Mouse (Mus musculus): ENCODE data around the gene Gpnmb. TPM values are rescaled to one million over a fixed set of nuclear protein-coding genes. Genes with fewer than 3 reads are reported as not detected.

The Gpnmb gene
- polyA plus RNA-seq, 1 experiment from 2014 or later, result 1.2 TPM

DNA sequence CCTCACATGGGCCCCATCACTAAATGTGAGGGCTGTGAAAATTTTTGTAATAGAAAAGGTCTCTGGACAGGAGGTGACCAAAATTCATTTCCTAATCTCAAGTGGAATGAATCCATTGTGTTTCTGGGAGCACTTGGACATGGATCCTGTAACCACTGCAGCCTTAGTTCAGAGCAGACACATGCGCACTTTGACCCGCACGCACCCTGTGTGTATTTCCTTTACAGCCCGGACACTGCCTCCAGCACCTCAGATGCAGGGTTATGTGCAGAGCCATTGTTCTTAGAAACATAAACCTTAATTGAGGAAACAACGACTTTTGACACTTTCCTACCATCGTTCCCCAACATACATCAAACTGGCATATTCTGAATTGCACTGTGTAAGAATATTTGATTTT is 78.1 kb downstream of the Gpnmb start:
- no peak overlapping the region for H3K4me2 ChIP-seq (replicated peaks; ENCODE audit: low read depth)
- H3K27ac ChIP-seq (ENCODE audit: low read depth, low read length), result 0 out of 2 replicates have a peak overlapping the region, but pooled peaks have one; percentile 6
- no peaks in the 10 kb centered on the region for H3K4me1 ChIP-seq (replicated peaks; ENCODE audit: control insufficient read depth, insufficient read depth, low read length)
- H3K4me3 ChIP-seq (ENCODE audit: low read depth, low read length), result no peak overlapping the region
- no peak overlapping the region for H3K9ac ChIP-seq (ENCODE audit: low read depth, low read length)
- 40% methylated on average over 6 of the region's 6 CpGs for WGBS
- ATAC-seq, result peak; percentile 91
- no peaks in the 10 kb centered on the region for H3K9me3 ChIP-seq (ENCODE audit: control insufficient read depth)
- H3K36me3 ChIP-seq (ENCODE audit: control insufficient read depth, insufficient read depth), result peaks cover 16% of the 10 kb centered on the region
- no peak for TF ChIP-seq CTCF (IDR thresholded peaks at IDR 0.05; ENCODE audit: low read depth)
- H3K27me3 ChIP-seq (replicated peaks; ENCODE audit: control insufficient read depth, insufficient read depth, low read length), result no peaks in the 10 kb centered on the region

DNA sequence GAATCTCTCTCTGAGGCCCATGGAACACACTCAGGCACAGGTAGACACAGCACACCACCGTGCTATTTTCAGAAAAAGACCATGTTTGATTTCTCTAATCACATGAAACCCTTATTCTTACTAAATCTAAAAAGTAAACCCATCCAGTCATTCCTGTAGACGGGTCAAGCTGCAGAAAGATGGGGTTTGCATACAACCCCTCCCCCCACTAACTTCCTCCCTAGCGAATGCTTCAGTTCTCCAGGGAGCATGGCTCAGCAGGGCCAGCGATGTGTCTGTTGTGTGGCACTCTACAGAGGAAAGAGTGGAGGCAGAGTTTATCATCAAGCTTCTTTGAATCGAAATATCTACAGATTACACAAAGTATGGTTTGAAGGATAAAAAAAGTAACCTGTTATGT is 79.2 kb downstream of the Gpnmb start:
- H3K4me1 ChIP-seq (replicated peaks; ENCODE audit: control insufficient read depth, insufficient read depth, low read length), result no peaks in the 10 kb centered on the region
- H3K27ac ChIP-seq (ENCODE audit: low read depth, low read length), result no peak overlapping the region
- H3K36me3 ChIP-seq (ENCODE audit: control insufficient read depth, insufficient read depth), result peaks cover 16% of the 10 kb centered on the region
- no peak overlapping the region for H3K4me2 ChIP-seq (replicated peaks; ENCODE audit: low read depth)
- H3K9me3 ChIP-seq (ENCODE audit: control insufficient read depth), result no peaks in the 10 kb centered on the region
- no peak for TF ChIP-seq CTCF (IDR thresholded peaks at IDR 0.05; ENCODE audit: low read depth)
- H3K4me3 ChIP-seq (ENCODE audit: low read depth, low read length), result no peak overlapping the region
- ATAC-seq, result no peak
- H3K9ac ChIP-seq (ENCODE audit: low read depth, low read length), result no peak overlapping the region
- WGBS, result 78% methylated on average over 5 of the region's 5 CpGs
- H3K27me3 ChIP-seq (replicated peaks; ENCODE audit: control insufficient read depth, insufficient read depth, low read length), result no peaks in the 10 kb centered on the region

DNA sequence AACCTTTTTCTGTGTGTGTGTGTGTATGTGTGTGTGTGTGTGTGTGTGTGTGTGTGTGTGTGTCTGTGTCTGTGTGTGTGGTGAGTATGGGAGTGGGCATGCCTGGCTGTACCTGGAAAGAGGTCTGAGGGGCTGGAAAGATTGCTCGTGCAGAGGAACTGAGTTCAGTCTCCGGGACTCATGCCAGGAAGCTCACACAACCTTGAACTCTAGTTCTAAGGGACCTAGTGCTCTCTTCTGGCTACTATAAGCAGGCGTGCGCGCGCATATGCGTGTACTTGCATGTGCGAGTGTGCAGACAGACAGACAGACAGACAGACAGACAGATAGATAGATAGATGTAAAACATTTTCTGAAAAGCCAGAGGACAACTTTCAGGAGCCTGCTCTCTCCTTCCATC is 79.9 kb downstream of the Gpnmb start:
- Histone ChIP-seq H3K9ac (ENCODE audit: low read depth, low read length) (no peak overlapping the region), H3K27me3 (replicated peaks; ENCODE audit: control insufficient read depth, insufficient read depth, low read length) (no peaks in the 10 kb centered on the region), H3K9me3 (ENCODE audit: control insufficient read depth) (no peaks in the 10 kb centered on the region), H3K4me3 (ENCODE audit: low read depth, low read length) (no peak overlapping the region), H3K4me1 (replicated peaks; ENCODE audit: control insufficient read depth, insufficient read depth, low read length) (no peaks in the 10 kb centered on the region), H3K4me2 (replicated peaks; ENCODE audit: low read depth) (no peak overlapping the region), H3K27ac (ENCODE audit: low read depth, low read length) (no peak overlapping the region), H3K36me3 (ENCODE audit: control insufficient read depth, insufficient read depth) (peaks cover 16% of the 10 kb centered on the region; the same call in 1 of the 2 replicates)
- WGBS, result 82% methylated on average over 8 of the region's 8 CpGs
- TF ChIP-seq CTCF (IDR thresholded peaks at IDR 0.05; ENCODE audit: low read depth), result no peak
- no peak for ATAC-seq

DNA sequence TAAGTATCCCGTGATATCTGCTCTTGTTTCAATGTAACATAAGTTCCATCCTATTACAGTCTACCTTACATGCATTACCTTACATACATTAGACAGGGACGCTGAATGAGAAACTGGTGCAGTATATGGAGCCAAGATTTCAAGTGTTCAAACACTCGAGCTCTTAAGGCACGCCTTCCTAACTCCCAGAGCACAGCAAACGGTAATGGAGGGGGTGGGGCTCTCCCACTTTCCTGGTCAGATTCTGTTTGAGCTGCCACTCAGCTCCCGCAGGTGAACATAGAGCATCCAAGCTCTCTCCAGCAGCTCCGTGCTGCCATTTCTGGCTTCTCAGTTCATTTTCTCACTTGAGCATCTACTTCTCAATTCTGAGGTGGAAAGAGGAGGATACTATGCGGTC is 82.1 kb downstream of the Gpnmb start:
- H3K36me3 ChIP-seq (ENCODE audit: control insufficient read depth, insufficient read depth), result peaks cover 16% of the 10 kb centered on the region; the same call in 1 of the 2 replicates
- no peak for ATAC-seq

DNA sequence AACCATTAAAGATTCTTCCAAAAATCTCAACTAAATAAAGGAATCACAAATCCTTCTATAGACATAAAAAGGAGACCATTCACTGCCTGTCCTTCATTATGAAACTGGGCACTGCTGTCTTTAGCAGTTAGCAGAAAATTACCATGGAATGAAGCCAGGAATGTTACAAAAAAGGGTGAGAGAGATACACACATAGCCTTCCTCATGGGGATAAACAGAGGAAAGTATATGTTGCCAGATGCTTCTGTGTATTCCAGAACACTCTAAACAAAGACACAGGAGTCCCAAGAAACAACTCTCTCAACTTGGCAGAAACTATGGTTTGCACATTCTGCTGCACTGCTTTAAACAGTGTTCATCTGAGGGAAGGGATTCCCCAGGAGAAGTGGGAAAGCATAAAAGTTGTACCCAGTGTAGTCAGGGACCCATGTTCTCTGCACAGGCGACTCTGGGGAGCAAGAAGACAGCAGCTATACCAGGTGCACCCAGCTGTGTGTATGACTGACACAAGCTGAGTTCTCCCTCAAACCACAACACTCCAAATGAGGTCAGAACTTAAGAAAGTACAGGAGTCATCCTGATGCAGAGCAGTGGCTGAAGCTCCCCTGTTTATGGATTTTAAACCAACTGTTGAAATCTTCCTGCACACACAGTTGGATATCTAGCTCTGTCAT is 83.3 kb downstream of the Gpnmb start:
- Histone ChIP-seq H3K4me1 (replicated peaks; ENCODE audit: control insufficient read depth, insufficient read depth, low read length) (no peaks in the 10 kb centered on the region), H3K36me3 (ENCODE audit: control insufficient read depth, insufficient read depth) (peaks cover 16% of the 10 kb centered on the region; the same call in 1 of the 2 replicates), H3K27me3 (replicated peaks; ENCODE audit: control insufficient read depth, insufficient read depth, low read length) (no peaks in the 10 kb centered on the region), H3K4me2 (replicated peaks; ENCODE audit: low read depth) (no peak overlapping the region), H3K27ac (ENCODE audit: low read depth, low read length) (no peak overlapping the region; the same call in 1 of the 2 replicates), H3K9ac (ENCODE audit: low read depth, low read length) (no peak overlapping the region), H3K9me3 (ENCODE audit: control insufficient read depth) (no peaks in the 10 kb centered on the region), H3K4me3 (ENCODE audit: low read depth, low read length) (no peak overlapping the region)
- WGBS, result 50% methylated on average over 1 of the region's 1 CpGs
- no peak for TF ChIP-seq CTCF (IDR thresholded peaks at IDR 0.05; ENCODE audit: low read depth)
- ATAC-seq, result no peak

More for the DNA sequence above, 82.1 kb downstream of the Gpnmb start:
- no peaks in the 10 kb centered on the region for H3K9me3 ChIP-seq (ENCODE audit: control insufficient read depth)
- WGBS, result 67% methylated on average over 8 of the region's 8 CpGs
- no peaks in the 10 kb centered on the region for H3K27me3 ChIP-seq (replicated peaks; ENCODE audit: control insufficient read depth, insufficient read depth, low read length)
- H3K9ac ChIP-seq (ENCODE audit: low read depth, low read length), result no peak overlapping the region
- H3K27ac ChIP-seq (ENCODE audit: low read depth, low read length), result no peak overlapping the region
- no peak overlapping the region for H3K4me3 ChIP-seq (ENCODE audit: low read depth, low read length)
- H3K4me2 ChIP-seq (replicated peaks; ENCODE audit: low read depth), result no peak overlapping the region
- TF ChIP-seq CTCF (IDR thresholded peaks at IDR 0.05; ENCODE audit: low read depth), result no peak
- no peaks in the 10 kb centered on the region for H3K4me1 ChIP-seq (replicated peaks; ENCODE audit: control insufficient read depth, insufficient read depth, low read length)

DNA sequence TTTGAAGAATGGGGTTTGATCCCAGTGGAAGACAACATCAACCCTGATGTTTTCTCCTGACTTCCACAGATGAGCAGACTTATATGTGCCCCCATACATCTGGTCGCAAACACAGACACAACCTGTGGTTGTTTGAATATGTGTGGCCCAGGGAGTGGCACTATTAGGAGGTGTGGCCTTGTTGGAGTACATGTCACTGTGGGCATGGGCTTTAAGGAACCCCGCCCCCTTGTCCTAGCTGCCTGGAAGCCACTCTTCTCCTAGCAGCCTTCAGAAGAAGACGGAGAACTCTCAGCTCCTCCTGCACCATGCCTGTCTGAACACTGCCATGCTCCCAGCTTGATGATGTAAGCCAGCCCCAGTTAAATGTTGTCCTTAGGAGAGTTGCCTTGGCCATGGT is 84.0 kb downstream of the Gpnmb start:
- H3K36me3 ChIP-seq (ENCODE audit: control insufficient read depth, insufficient read depth), result peaks cover 19% of the 10 kb centered on the region; the same call in 1 of the 2 replicates
- no peak overlapping the region for H3K4me2 ChIP-seq (replicated peaks; ENCODE audit: low read depth)
- no peak overlapping the region for H3K27ac ChIP-seq (ENCODE audit: low read depth, low read length)
- H3K27me3 ChIP-seq (replicated peaks; ENCODE audit: control insufficient read depth, insufficient read depth, low read length), result no peaks in the 10 kb centered on the region
- H3K9ac ChIP-seq (ENCODE audit: low read depth, low read length), result no peak overlapping the region
- H3K9me3 ChIP-seq (ENCODE audit: control insufficient read depth), result no peaks in the 10 kb centered on the region
- no peaks in the 10 kb centered on the region for H3K4me1 ChIP-seq (replicated peaks; ENCODE audit: control insufficient read depth, insufficient read depth, low read length)
- 72% methylated on average over 3 of the region's 3 CpGs for WGBS
- no peak overlapping the region for H3K4me3 ChIP-seq (ENCODE audit: low read depth, low read length)
- no peak for ATAC-seq
- no peak for TF ChIP-seq CTCF (IDR thresholded peaks at IDR 0.05; ENCODE audit: low read depth)

Other genes starting within 250 kb of the Gpnmb start
- 180 and 193 TPM in 2 replicates for gene Tmem176a, start 195.6 kb upstream of the Gpnmb start, polyA plus RNA-seq (2015; fragmentation: Nextera tagmentation; extraction: Ambion mirVana)
- gene Tmem176b, start 195.1 kb upstream of the Gpnmb start, polyA plus RNA-seq (2015; fragmentation: Nextera tagmentation; extraction: Ambion mirVana), result 319 and 320 TPM in 2 replicates
- 101 and 106 TPM in 2 replicates for gene Aoc1, start 163.7 kb upstream of the Gpnmb start, polyA plus RNA-seq (2015; fragmentation: Nextera tagmentation; extraction: Ambion mirVana)
- gene 1600015I10Rik, start 106.7 kb upstream of the Gpnmb start, polyA plus RNA-seq (2015; fragmentation: Nextera tagmentation; extraction: Ambion mirVana), result not detected in 2 replicates
- gene Doxl2, start 61.6 kb upstream of the Gpnmb start, polyA plus RNA-seq (2015; fragmentation: Nextera tagmentation; extraction: Ambion mirVana), result not detected in 2 replicates
- not detected in 2 replicates for gene Svs1, start 49.7 kb upstream of the Gpnmb start, polyA plus RNA-seq (2015; fragmentation: Nextera tagmentation; extraction: Ambion mirVana)
- gene Malsu1, start 37.2 kb downstream of the Gpnmb start, polyA plus RNA-seq (2015; fragmentation: Nextera tagmentation; extraction: Ambion mirVana), result 86.5 and 86.9 TPM in 2 replicates
- 54.7 and 56.3 TPM in 2 replicates for gene Igf2bp3, start 178.4 kb downstream of the Gpnmb start, polyA plus RNA-seq (2015; fragmentation: Nextera tagmentation; extraction: Ambion mirVana)
- gene Tra2a, start 227.5 kb downstream of the Gpnmb start, polyA plus RNA-seq (2015; fragmentation: Nextera tagmentation; extraction: Ambion mirVana), result 30.2 and 30.5 TPM in 2 replicates

Data from intestine, postnatal 0 days (tissue).